Mouse (Mus musculus) limb, embryonic 11.5 days (tissue): Measurements from ENCODE around the gene Rapgef1. TPM values are rescaled to one million over a fixed set of nuclear protein-coding genes. Genes with fewer than 3 reads are reported as not detected.

ENCODE experiments used
- ATAC-seq: fragments of 200-750 bp; cut with Nextera tagmentation; 2 replicates; pipeline ENCODE4 v1.8.0; 2017; ENCODE audit warnings: low read depth; ENCODE audit not compliant: insufficient number of reproducible peaks, low FRiP score, low TSS enrichment
- DNase-seq: peaks from one replicate; pipeline ENCODE4 v3.0.0-alpha.2; 2015; ENCODE audit warnings: low spot score
- H3K27ac ChIP-seq: fragments of 300-500 bp; sonication (generic); replicated peaks from 2 replicates; pipeline ENCODE4 v1.5.1; 2014; ENCODE audit warnings: low read depth, mild to moderate bottlenecking, low read length
- H3K27me3 ChIP-seq: fragments of 300-500 bp; sonication (generic); 2 replicates; pipeline ENCODE4 v1.6.1; 2014; ENCODE audit warnings: mild to moderate bottlenecking, low read length, mixed read lengths; ENCODE audit not compliant: control insufficient read depth, insufficient read depth
- H3K36me3 ChIP-seq: fragments of 300-500 bp; sonication (generic); 2 replicates; pipeline ENCODE4 v1.6.1; 2014; ENCODE audit warnings: mild to moderate bottlenecking, low read length, moderate library complexity, mixed read lengths; ENCODE audit not compliant: control insufficient read depth, insufficient read depth
- H3K4me1 ChIP-seq: fragments of 300-500 bp; sonication (generic); 2 replicates; pipeline ENCODE4 v1.6.1; 2014; ENCODE audit warnings: low read length, mixed read lengths; ENCODE audit not compliant: control insufficient read depth, insufficient read depth
- H3K4me2 ChIP-seq: fragments of 300-500 bp; sonication (generic); 2 replicates; pipeline ENCODE4 v1.6.1; 2014; ENCODE audit warnings: low read depth, mild to moderate bottlenecking, moderate library complexity; ENCODE audit not compliant: severe bottlenecking
- H3K4me3 ChIP-seq: fragments of 300-500 bp; sonication (generic); 2 replicates; pipeline ENCODE4 v1.5.1; 2014; ENCODE audit warnings: low read depth, low read length
- H3K9ac ChIP-seq: fragments of 300-500 bp; sonication (generic); 2 replicates; pipeline ENCODE4 v1.6.1; 2014; ENCODE audit warnings: mild to moderate bottlenecking, low read length
- H3K9me3 ChIP-seq: fragments of 300-500 bp; sonication (generic); 2 replicates; pipeline ENCODE4 v1.6.1; 2016; ENCODE audit warnings: low read length; ENCODE audit not compliant: control insufficient read depth
- WGBS: fragments of 180-500 bp; shearing (Covaris S2); extraction: QIAGEN DNeasy Blood & Tissue Kit; methylation state at CpG from one replicate; pipeline ENCODE4 v1.1.7; 2014; 5-methylcytosine and 5-hydroxymethylcytosine counted together
- polyA plus RNA-seq: library from polyadenylated mRNA; unstranded; fragments of >200 nt; fragmentation: Nextera tagmentation; extraction: Ambion mirVana; gene quantifications from 2 replicates; pipeline ENCODE4 v1.2.1, GENCODE M21; 2014

The Rapgef1 gene
- polyA plus RNA-seq, 1 experiment from 2014 or later, result 17.1 TPM

DNA sequence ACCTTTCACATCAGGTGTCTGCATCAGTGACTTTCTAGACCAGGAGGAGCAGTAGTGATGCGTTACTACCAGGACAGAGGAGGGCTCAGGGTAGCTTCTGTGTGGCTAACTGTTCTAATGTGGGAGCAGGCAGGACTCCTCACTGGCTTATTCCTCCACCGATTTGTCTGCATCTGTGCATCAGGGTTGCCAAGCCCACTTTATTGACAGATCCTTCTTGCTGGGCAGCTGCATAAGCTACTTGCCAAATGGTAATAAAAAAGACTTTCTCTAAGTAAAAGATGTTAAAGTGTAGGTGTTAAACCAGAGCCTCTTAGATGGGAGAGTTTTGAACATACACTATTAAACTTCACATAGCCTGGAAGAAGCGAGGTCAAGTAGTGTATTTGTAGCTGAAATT lies 22.2 kb downstream of the Rapgef1 start:
- WGBS, result 93% methylated on average over 3 of the region's 3 CpGs
- Histone ChIP-seq H3K27ac (no peak overlapping the region), H3K36me3 (no peaks in the 10 kb centered on the region), H3K9me3 (no peaks in the 10 kb centered on the region), H3K27me3 (no peaks in the 10 kb centered on the region), H3K4me1 (no peaks in the 10 kb centered on the region), H3K9ac (no peak overlapping the region), H3K4me3 (no peak overlapping the region), H3K4me2 (no peak overlapping the region)
- DNase-seq (no peak), ATAC-seq (no peak)

DNA sequence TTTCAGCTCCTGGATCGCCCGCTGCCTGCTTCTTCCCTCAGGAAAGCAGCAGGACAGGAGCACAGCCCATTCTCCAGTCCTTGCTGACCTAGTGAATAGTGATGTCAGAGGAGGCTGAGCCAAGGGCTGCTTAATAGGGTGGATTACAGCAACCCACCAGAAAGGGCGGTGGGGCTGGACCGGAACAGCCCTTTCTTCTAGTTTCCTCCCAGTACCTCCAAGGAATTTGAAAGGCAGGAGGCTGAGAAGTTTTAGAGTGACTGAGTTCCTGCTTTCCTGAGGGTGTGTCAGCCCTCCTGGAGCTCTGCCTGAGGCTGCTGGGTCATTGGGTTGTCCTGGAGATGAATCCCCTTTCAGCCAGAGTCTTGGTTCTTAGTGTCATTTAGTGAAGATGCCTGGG lies 23.9 kb downstream of the Rapgef1 start:
- WGBS, result 88% methylated on average over 4 of the region's 4 CpGs
- Histone ChIP-seq H3K4me2 (no peak overlapping the region), H3K27me3 (no peaks in the 10 kb centered on the region), H3K27ac (no peak overlapping the region), H3K4me3 (no peak overlapping the region), H3K36me3 (no peaks in the 10 kb centered on the region), H3K9me3 (no peaks in the 10 kb centered on the region), H3K4me1 (no peaks in the 10 kb centered on the region), H3K9ac (no peak overlapping the region)
- ATAC-seq (no peak), DNase-seq (no peak)

DNA sequence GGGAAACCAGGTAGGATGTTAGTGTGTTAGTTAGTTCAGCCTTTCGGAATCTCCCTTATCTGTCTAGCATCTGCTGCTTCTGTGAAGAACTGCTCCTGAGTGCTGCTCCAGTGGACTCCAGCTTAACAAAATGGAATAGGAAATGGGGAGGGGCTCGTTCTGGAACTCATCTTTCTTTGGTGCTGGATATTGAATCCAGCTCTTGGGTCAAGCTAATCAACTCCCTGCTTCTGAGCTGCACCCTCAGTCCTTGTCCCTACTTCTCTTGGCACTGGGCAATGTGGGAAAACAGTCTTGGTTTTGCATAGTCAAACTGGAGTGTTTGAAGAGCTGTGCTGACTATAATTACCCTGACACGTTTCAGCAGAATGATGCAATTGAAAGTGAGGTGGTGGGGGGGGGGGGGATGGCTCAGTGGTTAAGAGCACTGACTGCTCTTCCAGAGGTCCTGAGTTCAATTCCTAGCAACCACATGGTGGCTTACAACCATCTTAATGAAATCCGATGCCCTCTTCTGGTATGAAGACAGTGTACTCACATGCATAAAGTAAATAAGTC lies 25.6 kb downstream of the Rapgef1 start:
- no peak for DNase-seq
- H3K9ac ChIP-seq, result no peak overlapping the region
- 77% methylated on average over 4 of the region's 4 CpGs for WGBS
- H3K27ac ChIP-seq, result no peak overlapping the region
- H3K4me3 ChIP-seq, result no peak overlapping the region
- H3K4me1 ChIP-seq, result no peaks in the 10 kb centered on the region
- no peak for ATAC-seq
- H3K36me3 ChIP-seq, result no peaks in the 10 kb centered on the region
- no peaks in the 10 kb centered on the region for H3K27me3 ChIP-seq
- H3K4me2 ChIP-seq, result no peak overlapping the region
- no peaks in the 10 kb centered on the region for H3K9me3 ChIP-seq

DNA sequence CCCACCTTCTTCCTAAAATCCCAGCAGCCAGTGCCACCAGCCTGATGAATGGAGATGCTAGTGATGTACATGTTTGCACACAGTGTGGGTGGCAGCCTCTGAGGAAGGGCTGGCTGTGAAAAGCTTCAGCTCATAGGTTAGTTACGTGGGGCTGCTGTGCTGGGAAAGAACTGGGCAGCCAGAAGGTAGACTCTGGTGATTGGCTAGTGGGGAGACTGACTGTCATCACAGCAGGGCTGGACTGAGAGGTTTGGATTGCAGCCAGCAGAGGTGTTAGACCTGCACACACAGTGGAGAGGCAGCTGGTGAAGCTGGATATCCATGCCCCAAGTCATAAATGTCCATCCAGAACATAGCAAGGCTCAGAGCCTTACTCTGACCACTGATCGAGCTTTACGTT lies 27.1 kb downstream of the Rapgef1 start:
- Histone ChIP-seq H3K27me3 (no peaks in the 10 kb centered on the region), H3K9me3 (no peaks in the 10 kb centered on the region), H3K27ac (no peak overlapping the region), H3K36me3 (no peaks in the 10 kb centered on the region), H3K4me3 (no peak overlapping the region), H3K4me2 (no peak overlapping the region), H3K9ac (no peak overlapping the region), H3K4me1 (no peaks in the 10 kb centered on the region)
- ATAC-seq (no peak), DNase-seq (no peak)
- 83% methylated on average over 3 of the region's 3 CpGs for WGBS

DNA sequence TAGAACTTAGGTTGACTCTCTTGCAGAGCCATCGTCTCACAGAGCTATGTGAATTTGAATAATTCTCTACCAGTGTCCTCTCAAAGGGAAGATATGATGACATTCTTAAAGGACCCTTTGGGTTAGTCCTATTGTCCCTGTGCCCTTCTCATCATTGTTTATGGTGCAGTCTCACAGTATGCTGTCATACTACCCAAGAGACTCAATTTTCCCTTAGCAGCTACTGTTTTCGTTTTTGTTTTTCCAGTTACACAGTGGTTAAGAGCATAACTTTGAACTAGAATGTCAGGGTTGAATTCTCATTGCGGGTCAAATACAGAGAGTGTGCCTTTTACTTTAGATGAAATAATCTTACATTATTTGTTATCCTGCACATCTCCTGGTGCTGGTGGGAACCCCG lies 27.6 kb downstream of the Rapgef1 start:
- DNase-seq (no peak), ATAC-seq (no peak)
- WGBS, result 90% methylated on average over 4 of the region's 4 CpGs
- 0 out of 2 replicates have a peak, but pooled peaks cover under 1% of the 10 kb centered on the region for H3K4me1 ChIP-seq
- no peaks in the 10 kb centered on the region for H3K9me3 ChIP-seq
- no peak overlapping the region for H3K4me3 ChIP-seq
- no peaks in the 10 kb centered on the region for H3K36me3 ChIP-seq
- H3K4me2 ChIP-seq, result no peak overlapping the region
- no peak overlapping the region for H3K27ac ChIP-seq
- no peak overlapping the region for H3K9ac ChIP-seq
- no peaks in the 10 kb centered on the region for H3K27me3 ChIP-seq

DNA sequence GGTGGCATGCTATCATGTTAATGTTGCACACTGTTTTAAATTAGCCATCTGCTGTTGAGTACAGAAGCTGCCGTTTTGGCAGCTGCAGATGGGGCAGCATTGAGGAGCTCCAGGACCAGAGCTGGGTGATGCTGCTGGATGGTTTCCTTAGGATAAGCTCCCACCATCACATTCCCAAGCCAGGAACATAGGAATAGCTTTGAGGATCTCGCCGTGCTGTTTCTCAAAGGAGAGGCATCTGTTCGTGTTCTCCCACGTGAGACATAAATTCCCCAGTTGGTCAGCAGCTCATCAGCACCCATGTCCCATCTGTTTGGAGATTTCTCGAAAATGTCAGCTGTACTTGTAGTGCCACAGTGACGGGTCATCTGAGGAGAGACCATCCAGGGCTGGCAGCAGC lies 28.3 kb downstream of the Rapgef1 start:
- H3K4me1 ChIP-seq, result 0 out of 2 replicates have a peak, but pooled peaks cover 2% of the 10 kb centered on the region

DNA sequence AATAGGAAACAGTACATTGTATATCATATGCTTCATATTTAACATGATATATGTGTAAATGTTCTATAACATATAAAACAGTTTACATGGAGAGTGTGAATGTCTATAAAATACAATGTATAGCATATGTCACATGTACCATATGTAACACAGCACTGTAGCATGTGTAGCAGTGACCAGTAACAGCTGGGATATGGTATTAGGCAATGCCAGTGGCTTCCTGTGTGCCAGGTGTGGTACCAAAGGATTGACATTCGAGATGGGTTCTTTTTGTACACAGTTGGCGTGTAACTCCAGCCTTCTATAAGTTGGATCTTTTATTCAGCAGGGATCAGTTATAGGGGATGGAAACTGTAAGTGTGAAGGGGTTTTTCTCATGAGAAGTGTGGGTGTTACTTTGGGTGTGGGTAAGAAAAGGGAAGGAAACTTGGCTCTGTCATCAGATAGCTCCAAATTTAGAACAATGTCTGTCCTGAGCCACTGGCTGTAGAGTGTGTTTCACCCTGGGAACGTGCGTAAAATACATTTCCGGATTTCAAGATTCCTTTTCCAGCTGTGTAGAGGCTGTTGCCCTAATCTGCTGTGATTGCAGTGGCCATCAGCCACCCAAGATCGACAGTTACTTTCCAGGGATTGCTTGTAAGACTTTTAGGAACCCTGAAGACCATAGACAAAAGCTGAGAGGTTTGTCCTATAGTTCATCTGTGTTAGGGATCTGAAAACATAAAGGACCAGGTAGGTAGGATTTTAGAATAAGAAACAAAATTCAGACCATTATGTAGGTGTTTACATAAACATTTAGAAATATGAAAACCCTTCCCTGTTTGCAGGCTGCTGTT lies 29.7 kb downstream of the Rapgef1 start:
- WGBS, result 85% methylated on average over 6 of the region's 6 CpGs
- H3K27me3 ChIP-seq, result no peaks in the 10 kb centered on the region
- ATAC-seq (no peak), DNase-seq (no peak)
- 0 out of 2 replicates have a peak, but pooled peaks cover 2% of the 10 kb centered on the region for H3K4me1 ChIP-seq
- H3K27ac ChIP-seq, result no peak overlapping the region
- no peaks in the 10 kb centered on the region for H3K9me3 ChIP-seq
- H3K4me2 ChIP-seq, result no peak overlapping the region
- no peaks in the 10 kb centered on the region for H3K36me3 ChIP-seq
- no peak overlapping the region for H3K4me3 ChIP-seq
- no peak overlapping the region for H3K9ac ChIP-seq

More for the DNA sequence above, 28.3 kb downstream of the Rapgef1 start:
- Histone ChIP-seq H3K9ac (no peak overlapping the region), H3K27ac (no peak overlapping the region), H3K4me3 (no peak overlapping the region), H3K27me3 (no peaks in the 10 kb centered on the region), H3K36me3 (no peaks in the 10 kb centered on the region), H3K9me3 (no peaks in the 10 kb centered on the region), H3K4me2 (no peak overlapping the region)
- 81% methylated on average over 7 of the region's 7 CpGs for WGBS
- ATAC-seq, result no peak
- DNase-seq, result no peak

DNA sequence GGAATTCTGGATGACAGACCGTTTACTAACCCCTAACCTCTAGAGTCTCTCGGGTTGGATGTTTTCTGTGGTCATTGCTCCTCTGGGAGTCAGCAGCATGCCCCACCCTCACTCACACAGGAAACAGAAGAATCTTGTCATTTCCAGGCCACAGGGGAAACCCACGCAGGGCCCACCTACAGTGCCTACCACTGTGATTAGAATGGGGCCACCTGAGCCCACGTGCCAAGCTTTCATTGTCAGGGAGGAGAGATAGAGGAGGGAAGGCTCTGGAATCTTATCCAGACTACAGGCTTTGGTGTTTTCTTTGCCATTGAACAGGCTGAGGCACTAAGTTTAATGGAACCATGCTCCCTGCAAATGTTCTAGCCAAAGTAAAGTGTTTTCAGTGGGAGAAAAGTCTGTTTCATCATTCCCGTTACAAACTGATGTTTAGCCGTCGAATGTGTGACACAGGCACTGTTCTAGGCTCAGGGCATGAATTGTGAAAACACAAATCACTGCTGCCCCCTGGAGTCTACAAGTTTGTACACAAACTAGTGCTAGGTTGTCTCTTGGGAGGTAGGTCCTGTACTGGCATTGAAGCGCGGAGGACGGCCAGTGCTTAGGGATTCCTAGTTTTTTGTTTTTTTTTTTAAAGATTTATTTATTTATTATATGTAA lies 30.4 kb downstream of the Rapgef1 start:
- 91% methylated on average over 10 of the region's 10 CpGs for WGBS
- Histone ChIP-seq H3K4me2 (no peak overlapping the region), H3K27me3 (no peaks in the 10 kb centered on the region), H3K4me3 (no peak overlapping the region), H3K4me1 (0 out of 2 replicates have a peak, but pooled peaks cover 2% of the 10 kb centered on the region), H3K9ac (no peak overlapping the region), H3K27ac (no peak overlapping the region), H3K9me3 (no peaks in the 10 kb centered on the region), H3K36me3 (no peaks in the 10 kb centered on the region)
- DNase-seq, result no peak
- ATAC-seq, result no peak
